Mouse (Mus musculus) heart, embryonic 15.5 days (tissue): ENCODE data around the gene Mcmbp. TPM values are rescaled to one million over a fixed set of nuclear protein-coding genes. Genes with fewer than 3 reads are reported as not detected.

Experiments used
- ATAC-seq: fragments of 200-750 bp; cut with Nextera tagmentation; replicated peaks from 2 replicates; pipeline ENCODE4 v1.8.0; 2017; ENCODE audit warnings: low read depth, moderate TSS enrichment; ENCODE audit not compliant: insufficient number of reproducible peaks, insufficient read depth, low FRiP score
- H3K27ac ChIP-seq: fragments of 300-500 bp; sonication (generic); 2 replicates; pipeline ENCODE4 v1.5.1; 2015; ENCODE audit warnings: mild to moderate bottlenecking, inconsistent platforms
- H3K27me3 ChIP-seq: fragments of 300-500 bp; sonication (generic); 2 replicates; pipeline ENCODE4 v1.6.1; 2015; ENCODE audit warnings: inconsistent platforms
- H3K36me3 ChIP-seq: fragments of 300-500 bp; sonication (generic); 2 replicates; pipeline ENCODE4 v1.6.1; 2015; ENCODE audit warnings: mild to moderate bottlenecking, inconsistent platforms
- H3K4me1 ChIP-seq: fragments of 300-500 bp; sonication (generic); replicated peaks from 2 replicates; pipeline ENCODE4 v1.6.1; 2015; ENCODE audit warnings: inconsistent platforms
- H3K4me2 ChIP-seq: fragments of 300-500 bp; sonication (generic); 2 replicates; pipeline ENCODE4 v1.6.1; 2015; ENCODE audit warnings: inconsistent platforms, mild to moderate bottlenecking, moderate library complexity
- H3K4me3 ChIP-seq: fragments of 300-500 bp; sonication (generic); 2 replicates; pipeline ENCODE4 v1.5.1; 2015; ENCODE audit warnings: mild to moderate bottlenecking, inconsistent platforms
- H3K9ac ChIP-seq: fragments of 300-500 bp; sonication (generic); 2 replicates; pipeline ENCODE4 v1.6.1; 2015; ENCODE audit warnings: mild to moderate bottlenecking, inconsistent platforms
- H3K9me3 ChIP-seq: fragments of 300-500 bp; sonication (generic); replicated peaks from 2 replicates; pipeline ENCODE4 v1.6.1; 2016; ENCODE audit warnings: inconsistent platforms
- WGBS: fragments of 180-500 bp; shearing (Covaris S2); methylation state at CpG from one replicate; pipeline ENCODE4 v1.1.7; 2015; ENCODE audit warnings: mixed read lengths; 5-methylcytosine and 5-hydroxymethylcytosine counted together
- polyA plus RNA-seq: library from polyadenylated mRNA; unstranded; fragments of >200 nt; fragmentation: Nextera tagmentation; extraction: Ambion mirVana; gene quantifications from 2 replicates; pipeline ENCODE4 v1.2.1, GENCODE M21; 2015

The Mcmbp gene
- polyA plus RNA-seq = 34.9 and 39.3 TPM in 2 replicates

- ATAC-seq = peak; percentile 89
- under 1% methylated on average over 35 of the region's 35 CpGs for WGBS
- peak within 1 kb of the TSS; percentile 84 for H3K27ac ChIP-seq
Measured at GRCm38 (mm10) chr7:128740334-128740733, at the start of gene Mcmbp. Gene Mcmbp (minus strand): TSS chr7:128740495.

DNA sequence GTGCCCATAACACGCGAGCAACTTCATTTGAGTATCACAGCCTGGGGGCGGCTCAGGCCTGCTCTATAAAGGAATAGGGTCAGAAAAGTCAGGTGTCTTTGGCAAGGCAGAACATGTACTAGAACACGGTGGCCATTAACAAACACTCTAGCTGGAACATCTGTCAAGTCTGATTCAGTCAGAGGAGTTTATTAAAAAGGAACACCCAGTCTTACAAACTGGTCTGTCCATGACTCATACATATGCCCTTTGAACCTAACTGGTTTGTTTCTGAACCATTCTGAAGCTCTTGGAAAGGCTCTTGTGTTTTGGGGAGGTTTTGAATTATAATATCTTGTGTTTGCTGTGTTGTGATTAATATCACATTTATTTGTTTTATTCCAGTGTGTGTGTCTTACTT lies 49.8 kb upstream of the Mcmbp start:
- Histone ChIP-seq H3K27ac (no peak overlapping the region), H3K4me2 (no peak overlapping the region), H3K4me1 (no peaks in the 10 kb centered on the region), H3K36me3 (peaks cover 13% of the 10 kb centered on the region), H3K9ac (no peak overlapping the region), H3K27me3 (no peaks in the 10 kb centered on the region), H3K9me3 (no peaks in the 10 kb centered on the region), H3K4me3 (no peak overlapping the region)
- ATAC-seq = no peak
- WGBS = 85% methylated on average over 4 of the region's 4 CpGs

More at GRCm38 (mm10) chr7:128740334-128740733, at the start of gene Mcmbp:
- H3K4me3 ChIP-seq = peak within 1 kb of the TSS; percentile 94
- no peaks in the 10 kb centered on the region for H3K9me3 ChIP-seq
- peak within 1 kb of the TSS; percentile 99 for H3K9ac ChIP-seq
- peak within 1 kb of the TSS; percentile 88 for H3K4me2 ChIP-seq
- H3K4me1 ChIP-seq = peaks cover 26% of the 10 kb centered on the region
- no peaks in the 10 kb centered on the region for H3K36me3 ChIP-seq
- H3K27me3 ChIP-seq = no peaks in the 10 kb centered on the region

GRCm38 (mm10) chr7:128781846-128782245 lies 41.6 kb upstream of the Mcmbp start:
- 96% methylated on average over 3 of the region's 3 CpGs for WGBS
- H3K4me2 ChIP-seq = no peak overlapping the region
- no peak overlapping the region for H3K4me3 ChIP-seq
- no peak overlapping the region for H3K9ac ChIP-seq
- no peak for ATAC-seq
- no peaks in the 10 kb centered on the region for H3K27me3 ChIP-seq
- peaks cover 81% of the 10 kb centered on the region for H3K36me3 ChIP-seq
- H3K9me3 ChIP-seq = no peaks in the 10 kb centered on the region
- H3K4me1 ChIP-seq = no peaks in the 10 kb centered on the region
- no peak overlapping the region for H3K27ac ChIP-seq

DNA sequence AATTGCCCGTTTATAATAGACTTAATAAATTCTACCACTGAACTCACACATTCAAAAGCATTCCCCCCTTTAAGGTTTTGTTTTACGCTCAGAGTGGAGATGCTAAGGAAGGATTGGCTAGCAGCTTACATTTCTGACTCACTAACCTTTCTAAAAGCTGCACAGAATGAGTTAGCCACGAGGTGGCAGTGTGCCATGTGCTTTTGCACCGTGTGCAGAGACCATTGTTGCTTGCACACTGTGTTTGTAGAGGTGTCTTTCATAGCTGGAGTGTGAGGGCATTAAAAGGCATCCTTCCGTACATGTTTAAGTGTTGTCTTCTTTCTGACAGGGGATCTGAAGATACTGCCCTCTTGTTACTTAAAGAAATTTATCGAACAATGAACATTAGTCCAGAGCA lies 39.0 kb upstream of the Mcmbp start:
- H3K4me3 ChIP-seq = no peak overlapping the region
- 44% methylated on average over 6 of the region's 6 CpGs for WGBS
- no peak overlapping the region for H3K4me2 ChIP-seq
- no peaks in the 10 kb centered on the region for H3K9me3 ChIP-seq
- no peaks in the 10 kb centered on the region for H3K27me3 ChIP-seq
- H3K4me1 ChIP-seq = no peaks in the 10 kb centered on the region
- no peak for ATAC-seq
- peaks cover 83% of the 10 kb centered on the region for H3K36me3 ChIP-seq
- H3K27ac ChIP-seq = no peak overlapping the region
- no peak overlapping the region for H3K9ac ChIP-seq

DNA sequence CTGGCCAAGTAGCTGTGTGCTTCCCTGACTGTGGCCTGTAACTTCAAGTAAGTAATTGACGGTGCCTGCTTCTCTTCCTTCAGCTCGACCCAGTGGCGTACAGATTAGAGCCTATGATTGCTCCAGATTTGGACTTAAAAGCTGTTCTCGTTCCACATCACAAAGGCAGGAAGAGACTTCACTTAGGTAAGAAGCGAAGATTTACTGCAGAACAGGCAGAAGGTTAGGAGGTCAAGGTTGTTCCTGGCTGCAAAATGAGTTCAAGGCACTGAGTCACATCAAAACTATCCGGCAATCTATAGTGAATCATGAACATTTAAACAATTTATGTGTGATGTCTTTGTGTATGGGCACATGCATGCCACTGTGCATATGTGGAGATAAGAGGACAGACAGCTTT lies 36.9 kb upstream of the Mcmbp start:
- WGBS = 74% methylated on average over 6 of the region's 6 CpGs

DNA sequence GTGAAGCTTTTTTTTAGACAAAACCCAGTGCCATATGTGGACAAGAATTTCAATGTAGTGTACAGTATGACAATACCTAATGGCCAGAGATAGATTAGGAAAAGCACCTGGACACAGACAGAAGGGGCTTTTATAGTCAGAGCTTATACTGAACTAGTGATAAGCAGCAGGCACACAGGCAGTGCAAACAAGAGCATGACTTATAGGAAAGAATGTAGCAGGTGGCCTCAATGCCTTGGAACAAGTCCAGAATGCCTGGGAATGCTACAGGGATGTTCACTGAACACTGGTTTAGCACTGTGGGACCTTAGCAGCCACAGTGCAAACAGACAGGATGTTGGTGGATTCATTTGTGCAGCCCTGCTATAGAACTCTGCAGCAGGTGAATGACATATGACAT lies 26.4 kb upstream of the Mcmbp start:
- H3K4me3 ChIP-seq = no peak overlapping the region
- H3K4me1 ChIP-seq = peaks cover 4% of the 10 kb centered on the region; the same call in 1 of the 2 replicates
- peak; percentile 47; the same call in 1 of the 2 replicates for ATAC-seq
- H3K9me3 ChIP-seq = no peaks in the 10 kb centered on the region
- no peak overlapping the region for H3K4me2 ChIP-seq
- H3K27ac ChIP-seq = peak overlapping the region; percentile 63; the same call in 1 of the 2 replicates
- H3K9ac ChIP-seq = no peak overlapping the region
- peaks cover 76% of the 10 kb centered on the region for H3K36me3 ChIP-seq
- no peaks in the 10 kb centered on the region for H3K27me3 ChIP-seq

More for the DNA sequence above, 36.9 kb upstream of the Mcmbp start:
- ATAC-seq = no peak
- Histone ChIP-seq H3K9ac (no peak overlapping the region), H3K27me3 (no peaks in the 10 kb centered on the region), H3K4me1 (no peaks in the 10 kb centered on the region), H3K27ac (no peak overlapping the region), H3K36me3 (peaks cover 88% of the 10 kb centered on the region), H3K4me3 (no peak overlapping the region), H3K4me2 (no peak overlapping the region), H3K9me3 (no peaks in the 10 kb centered on the region)

GRCm38 (mm10) chr7:128758948-128759347 lies 18.7 kb upstream of the Mcmbp start:
- Histone ChIP-seq H3K36me3 (peaks cover 90% of the 10 kb centered on the region), H3K27me3 (no peaks in the 10 kb centered on the region), H3K4me3 (no peak overlapping the region), H3K27ac (no peak overlapping the region), H3K4me2 (no peak overlapping the region), H3K4me1 (no peaks in the 10 kb centered on the region), H3K9ac (no peak overlapping the region), H3K9me3 (no peaks in the 10 kb centered on the region)
- 90% methylated on average over 4 of the region's 4 CpGs for WGBS
- ATAC-seq = no peak

DNA sequence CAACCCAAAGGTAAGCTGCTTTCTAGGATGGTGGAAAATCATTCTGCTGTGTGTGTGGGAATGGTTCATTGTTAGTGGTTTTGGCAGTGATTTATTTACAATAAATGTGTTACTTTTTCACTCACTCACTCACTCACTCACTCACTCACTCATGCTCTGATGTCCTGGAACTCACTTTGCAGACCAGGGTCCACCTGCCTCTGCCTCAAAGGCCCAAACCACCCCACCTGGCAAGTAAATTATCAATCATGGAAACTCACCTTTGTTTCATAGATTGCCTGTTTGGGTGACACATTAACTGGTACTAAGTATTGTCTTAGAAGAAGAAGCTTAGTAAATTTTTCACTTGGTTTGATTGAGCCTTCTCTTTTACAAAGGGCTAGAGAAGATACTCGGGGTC lies 15.1 kb upstream of the Mcmbp start:
- no peak for ATAC-seq
- Histone ChIP-seq H3K27me3 (no peaks in the 10 kb centered on the region), H3K4me1 (peaks cover 2% of the 10 kb centered on the region; the same call in 1 of the 2 replicates), H3K4me2 (no peak overlapping the region), H3K27ac (no peak overlapping the region), H3K36me3 (peaks cover 84% of the 10 kb centered on the region), H3K4me3 (no peak overlapping the region), H3K9me3 (no peaks in the 10 kb centered on the region), H3K9ac (no peak overlapping the region)
- WGBS = 95% methylated on average over 1 of the region's 1 CpGs

DNA sequence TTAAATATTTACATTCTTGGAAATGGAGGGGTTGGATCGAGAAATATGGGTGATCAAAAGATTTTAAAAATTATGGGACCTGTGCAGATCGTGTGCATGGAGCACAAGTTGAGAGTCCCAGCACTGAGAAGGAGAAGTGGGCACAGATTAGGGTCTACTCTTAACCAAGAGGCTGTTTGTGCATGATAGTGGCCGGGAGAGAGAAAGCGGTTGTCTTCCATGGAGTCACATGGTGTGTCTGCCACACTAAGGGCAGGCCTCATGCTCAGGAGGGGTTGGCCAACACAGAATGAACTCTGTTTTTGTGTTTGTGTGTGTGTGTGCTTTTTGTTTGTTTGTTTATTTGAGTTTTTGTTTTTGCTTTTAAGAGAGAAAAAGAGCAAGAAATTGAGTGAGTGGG lies 11.7 kb upstream of the Mcmbp start:
- Histone ChIP-seq H3K9me3 (no peaks in the 10 kb centered on the region), H3K27me3 (no peaks in the 10 kb centered on the region), H3K36me3 (peaks cover 56% of the 10 kb centered on the region), H3K4me2 (no peak overlapping the region), H3K9ac (no peak overlapping the region), H3K27ac (no peak overlapping the region), H3K4me1 (peaks cover 31% of the 10 kb centered on the region), H3K4me3 (no peak overlapping the region)
- 84% methylated on average over 4 of the region's 4 CpGs for WGBS
- ATAC-seq = no peak

DNA sequence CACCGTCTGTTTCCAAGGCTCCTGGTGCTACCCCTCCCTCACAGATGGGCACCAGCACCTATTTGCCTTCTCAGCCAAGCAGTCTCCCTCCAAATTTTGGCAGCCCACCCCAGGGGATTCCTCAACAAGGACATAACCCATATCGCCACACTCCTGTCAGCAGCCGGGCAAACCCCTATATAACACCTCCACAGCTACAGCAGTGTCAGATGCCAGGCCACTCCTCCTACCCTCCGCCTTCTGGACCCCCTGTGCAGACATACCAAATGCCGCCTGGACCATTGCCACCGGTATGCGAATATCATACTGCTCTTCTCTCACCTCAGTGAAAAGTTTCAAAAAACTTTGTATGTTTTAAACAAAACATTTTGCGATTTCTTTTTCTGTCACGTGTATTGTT lies 10.0 kb upstream of the Mcmbp start:
- no peak overlapping the region for H3K4me3 ChIP-seq
- peaks cover 44% of the 10 kb centered on the region for H3K4me1 ChIP-seq
- ATAC-seq = no peak
- peaks cover 44% of the 10 kb centered on the region for H3K36me3 ChIP-seq
- H3K9ac ChIP-seq = no peak overlapping the region
- no peak overlapping the region for H3K4me2 ChIP-seq
- 67% methylated on average over 9 of the region's 9 CpGs for WGBS
- H3K9me3 ChIP-seq = no peaks in the 10 kb centered on the region
- H3K27me3 ChIP-seq = no peaks in the 10 kb centered on the region
- no peak overlapping the region for H3K27ac ChIP-seq

- peak; percentile 72 for ATAC-seq
- Histone ChIP-seq H3K4me1 (peaks cover 48% of the 10 kb centered on the region), H3K36me3 (peaks cover 28% of the 10 kb centered on the region), H3K27me3 (no peaks in the 10 kb centered on the region), H3K4me3 (no peak overlapping the region), H3K9me3 (no peaks in the 10 kb centered on the region), H3K4me2 (peak overlapping the region; percentile 39), H3K9ac (no peak overlapping the region), H3K27ac (peak overlapping the region; percentile 59)
- WGBS = 8% methylated on average over 3 of the region's 3 CpGs
Measured at GRCm38 (mm10) chr7:128748758-128749157, 8.5 kb upstream of the Mcmbp start.

DNA sequence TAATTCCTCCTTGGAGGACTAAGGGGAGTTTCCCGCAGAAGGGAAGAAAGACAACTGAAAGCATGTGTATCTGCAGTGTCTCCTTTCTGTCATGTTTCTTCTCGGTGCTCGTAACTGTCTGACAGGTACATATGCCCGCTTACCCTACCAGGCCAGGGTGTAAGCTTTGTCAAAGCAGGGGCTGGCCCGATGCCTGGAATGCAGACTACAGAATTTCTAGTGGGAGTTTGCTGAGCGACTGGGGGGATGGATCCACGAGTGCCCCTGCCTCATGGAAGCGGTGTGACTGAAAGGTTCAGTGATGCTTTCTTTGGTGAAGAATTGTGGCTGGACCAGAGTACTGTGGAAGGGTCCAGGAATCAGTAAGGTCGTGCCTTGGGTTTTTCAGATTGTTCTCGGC lies 5.9 kb upstream of the Mcmbp start:
- Histone ChIP-seq H3K4me1 (peaks cover 48% of the 10 kb centered on the region), H3K4me2 (peak overlapping the region; percentile 73), H3K36me3 (peaks cover 9% of the 10 kb centered on the region), H3K4me3 (peak overlapping the region; percentile 94), H3K9ac (0 out of 2 replicates have a peak overlapping the region, but pooled peaks have one; percentile 91), H3K9me3 (no peaks in the 10 kb centered on the region), H3K27me3 (no peaks in the 10 kb centered on the region), H3K27ac (no peak overlapping the region)
- ATAC-seq = no peak
- 58% methylated on average over 10 of the region's 10 CpGs for WGBS
